Mouse (Mus musculus): Measurements from ENCODE around the gene 5730522E02Rik. TPM values are rescaled to one million over a fixed set of nuclear protein-coding genes. Genes with fewer than 3 reads are reported as not detected.

5730522E02Rik gene
- polyA plus RNA-seq, 1 experiment from 2014 or later: 6.1 TPM

DNA sequence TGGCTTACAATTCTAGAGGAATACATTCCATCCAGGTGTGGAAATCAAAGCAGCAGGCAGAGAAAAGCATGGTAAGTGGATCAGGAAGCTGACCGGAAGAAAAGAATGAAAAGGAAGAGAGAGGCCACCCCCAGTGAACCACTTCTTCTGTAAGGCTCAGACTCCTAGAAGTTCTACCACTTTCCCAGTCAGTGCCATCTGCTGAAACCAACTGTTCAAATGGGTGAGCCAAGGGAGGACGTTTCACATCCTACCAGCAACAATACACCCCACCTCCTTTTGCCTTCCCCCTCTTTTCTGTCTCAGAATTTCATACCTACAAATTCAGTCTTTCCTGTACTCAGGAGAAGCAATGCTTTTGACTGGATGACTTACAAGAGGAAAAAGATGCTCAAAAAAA, 197.0 kb downstream of the 5730522E02Rik start:
- Histone ChIP-seq H3K36me3 (ENCODE audit: control insufficient read depth, insufficient read depth, low read length) (no peaks in the 10 kb centered on the region), H3K9me3 (ENCODE audit: control insufficient read depth, low read length) (no peaks in the 10 kb centered on the region), H3K27me3 (ENCODE audit: control insufficient read depth, insufficient read depth, low read length) (no peaks in the 10 kb centered on the region), H3K4me2 (ENCODE audit: low read depth, low read length, severe bottlenecking) (no peak overlapping the region), H3K4me3 (ENCODE audit: low read depth, low read length) (no peak overlapping the region), H3K27ac (ENCODE audit: low read depth, low read length) (no peak overlapping the region), H3K4me1 (replicated peaks; ENCODE audit: control insufficient read depth, insufficient read depth, low read length) (no peaks in the 10 kb centered on the region), H3K9ac (ENCODE audit: low read length) (no peak overlapping the region)
- 66% methylated on average over 2 of the region's 2 CpGs for WGBS
- DNase-seq (ENCODE audit: low spot score) (no peak), ATAC-seq (replicated peaks; ENCODE audit: low FRiP score) (no peak)

DNA sequence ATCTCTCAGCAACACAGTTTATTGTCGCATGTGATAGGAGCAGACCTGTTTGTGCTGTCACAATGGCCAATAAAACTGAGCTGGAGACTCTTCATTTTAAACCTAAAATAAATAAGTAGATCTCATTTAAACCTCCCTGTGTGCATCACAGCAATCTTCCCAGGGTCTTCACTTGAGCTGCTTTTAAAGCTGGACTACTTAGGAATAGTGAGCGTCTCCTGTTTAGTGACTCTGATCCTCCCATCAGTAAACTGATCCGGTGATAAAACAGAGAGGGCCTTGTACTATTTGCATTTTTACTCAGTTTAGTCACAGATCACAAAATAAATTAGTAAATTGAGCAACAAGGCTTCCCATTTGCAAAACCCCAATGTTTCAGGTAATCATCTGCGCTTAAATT, 206.5 kb downstream of the 5730522E02Rik start:
- Histone ChIP-seq H3K36me3 (ENCODE audit: control insufficient read depth, insufficient read depth, low read length) (no peaks in the 10 kb centered on the region), H3K4me3 (ENCODE audit: low read depth, low read length) (no peak overlapping the region), H3K9ac (ENCODE audit: low read length) (no peak overlapping the region), H3K4me1 (replicated peaks; ENCODE audit: control insufficient read depth, insufficient read depth, low read length) (no peaks in the 10 kb centered on the region), H3K27ac (ENCODE audit: low read depth, low read length) (no peak overlapping the region), H3K27me3 (ENCODE audit: control insufficient read depth, insufficient read depth, low read length) (no peaks in the 10 kb centered on the region), H3K9me3 (ENCODE audit: control insufficient read depth, low read length) (no peaks in the 10 kb centered on the region), H3K4me2 (ENCODE audit: low read depth, low read length, severe bottlenecking) (no peak overlapping the region)
- DNase-seq (ENCODE audit: low spot score) (no peak), ATAC-seq (replicated peaks; ENCODE audit: low FRiP score) (no peak)
- 81% methylated on average over 4 of the region's 4 CpGs for WGBS

DNA sequence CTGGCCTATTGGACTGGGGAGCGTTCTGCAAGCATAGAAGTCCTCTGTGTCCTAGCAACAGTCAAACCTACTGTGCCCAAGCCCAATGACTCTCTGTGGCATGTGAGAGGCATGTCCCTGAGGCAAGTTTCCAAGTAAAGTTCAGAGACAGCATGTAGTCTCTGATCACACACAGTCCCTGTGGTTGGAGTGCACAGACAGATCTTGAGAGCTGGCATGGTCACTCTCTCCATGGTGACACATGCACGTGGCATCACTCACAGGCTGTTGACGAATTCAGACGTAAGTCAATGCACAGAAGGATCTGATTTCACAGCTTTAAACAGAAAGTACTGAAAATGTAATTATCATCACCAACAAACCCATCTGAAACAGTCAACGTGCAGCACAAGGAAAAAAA, 210.8 kb downstream of the 5730522E02Rik start:
- H3K4me2 ChIP-seq (ENCODE audit: low read depth, low read length, severe bottlenecking): no peak overlapping the region
- no peaks in the 10 kb centered on the region for H3K9me3 ChIP-seq (ENCODE audit: control insufficient read depth, low read length)
- H3K9ac ChIP-seq (ENCODE audit: low read length): no peak overlapping the region
- DNase-seq (ENCODE audit: low spot score) (no peak), ATAC-seq (replicated peaks; ENCODE audit: low FRiP score) (no peak)
- H3K4me3 ChIP-seq (ENCODE audit: low read depth, low read length): no peak overlapping the region
- 85% methylated on average over 5 of the region's 5 CpGs for WGBS
- no peaks in the 10 kb centered on the region for H3K27me3 ChIP-seq (ENCODE audit: control insufficient read depth, insufficient read depth, low read length)
- no peaks in the 10 kb centered on the region for H3K4me1 ChIP-seq (replicated peaks; ENCODE audit: control insufficient read depth, insufficient read depth, low read length)
- no peak overlapping the region for H3K27ac ChIP-seq (ENCODE audit: low read depth, low read length)
- H3K36me3 ChIP-seq (ENCODE audit: control insufficient read depth, insufficient read depth, low read length): no peaks in the 10 kb centered on the region

DNA sequence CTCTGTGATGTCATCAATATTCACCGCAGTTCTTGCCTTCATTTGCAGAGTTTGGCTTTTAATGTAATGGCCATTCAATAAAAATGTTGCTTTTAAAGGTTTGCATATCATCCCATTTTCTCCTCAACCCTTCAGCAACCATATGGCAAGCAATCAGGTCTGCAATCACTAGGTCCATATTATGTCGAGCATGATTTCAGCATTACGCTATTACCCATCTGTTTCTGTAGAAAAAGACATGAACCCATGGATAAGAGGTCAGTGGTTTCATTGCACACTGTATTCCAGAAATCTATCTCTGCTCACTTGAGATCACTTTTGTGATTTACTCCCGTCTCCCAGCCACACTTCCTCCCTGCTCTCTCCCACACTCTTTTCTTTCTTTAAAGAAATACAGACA, 213.1 kb downstream of the 5730522E02Rik start:
- H3K27me3 ChIP-seq (ENCODE audit: control insufficient read depth, insufficient read depth, low read length): no peaks in the 10 kb centered on the region
- no peaks in the 10 kb centered on the region for H3K9me3 ChIP-seq (ENCODE audit: control insufficient read depth, low read length)
- ATAC-seq (replicated peaks; ENCODE audit: low FRiP score) (no peak), DNase-seq (ENCODE audit: low spot score) (no peak)
- H3K4me2 ChIP-seq (ENCODE audit: low read depth, low read length, severe bottlenecking): no peak overlapping the region
- 84% methylated on average over 4 of the region's 4 CpGs for WGBS
- no peaks in the 10 kb centered on the region for H3K36me3 ChIP-seq (ENCODE audit: control insufficient read depth, insufficient read depth, low read length)
- no peaks in the 10 kb centered on the region for H3K4me1 ChIP-seq (replicated peaks; ENCODE audit: control insufficient read depth, insufficient read depth, low read length)
- H3K9ac ChIP-seq (ENCODE audit: low read length): no peak overlapping the region
- H3K27ac ChIP-seq (ENCODE audit: low read depth, low read length): no peak overlapping the region
- H3K4me3 ChIP-seq (ENCODE audit: low read depth, low read length): no peak overlapping the region

DNA sequence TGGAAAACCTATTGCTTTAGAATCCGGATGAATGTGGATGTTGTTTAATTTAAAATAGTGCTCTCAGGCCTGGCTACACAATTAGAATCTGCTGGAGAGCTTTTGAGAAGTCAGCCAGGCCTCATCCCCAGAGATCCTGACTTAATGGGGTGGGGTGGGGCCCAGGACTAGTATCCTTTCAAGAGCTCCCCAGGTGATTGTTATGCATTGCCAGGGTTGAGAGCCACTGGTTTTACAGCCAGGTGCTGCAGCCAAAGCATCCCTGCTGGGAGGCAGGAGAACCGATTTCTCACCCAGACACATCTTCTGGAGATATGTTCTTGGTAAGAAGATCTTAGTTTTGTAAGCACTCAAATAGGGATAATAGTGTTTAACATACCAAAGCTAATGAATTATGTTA, 216.4 kb downstream of the 5730522E02Rik start:
- Histone ChIP-seq H3K36me3 (ENCODE audit: control insufficient read depth, insufficient read depth, low read length) (no peaks in the 10 kb centered on the region), H3K27me3 (ENCODE audit: control insufficient read depth, insufficient read depth, low read length) (no peaks in the 10 kb centered on the region), H3K27ac (ENCODE audit: low read depth, low read length) (no peak overlapping the region), H3K4me2 (ENCODE audit: low read depth, low read length, severe bottlenecking) (no peak overlapping the region), H3K9me3 (ENCODE audit: control insufficient read depth, low read length) (no peaks in the 10 kb centered on the region), H3K9ac (ENCODE audit: low read length) (no peak overlapping the region), H3K4me3 (ENCODE audit: low read depth, low read length) (no peak overlapping the region), H3K4me1 (replicated peaks; ENCODE audit: control insufficient read depth, insufficient read depth, low read length) (no peaks in the 10 kb centered on the region)
- no peak for ATAC-seq (replicated peaks; ENCODE audit: low FRiP score)
- 11% methylated on average over 2 of the region's 2 CpGs for WGBS
- no peak for DNase-seq (ENCODE audit: low spot score)

DNA sequence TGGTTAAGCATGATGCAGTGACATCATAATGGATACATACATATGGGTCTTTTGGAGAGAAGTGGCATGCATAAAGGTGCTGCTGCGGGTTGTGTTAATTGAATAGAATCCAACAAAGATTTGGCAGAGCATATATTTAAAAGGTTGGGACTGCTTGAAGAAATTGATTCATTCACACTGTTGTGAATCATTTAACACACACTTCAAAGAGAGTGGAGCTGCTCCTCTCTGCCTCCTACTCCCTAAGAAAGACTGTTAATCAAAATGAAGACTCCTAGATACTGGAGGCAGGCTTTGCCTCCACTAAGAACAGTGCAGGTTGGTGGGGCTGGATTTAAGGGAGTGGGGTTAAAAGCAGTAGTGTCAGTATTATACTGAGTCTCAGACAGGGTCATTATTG, 218.3 kb downstream of the 5730522E02Rik start:
- H3K36me3 ChIP-seq (ENCODE audit: control insufficient read depth, insufficient read depth, low read length): no peaks in the 10 kb centered on the region
- H3K9ac ChIP-seq (ENCODE audit: low read length): no peak overlapping the region
- WGBS: 88% methylated on average over 1 of the region's 1 CpGs
- DNase-seq (ENCODE audit: low spot score) (no peak), ATAC-seq (replicated peaks; ENCODE audit: low FRiP score) (no peak)
- no peaks in the 10 kb centered on the region for H3K9me3 ChIP-seq (ENCODE audit: control insufficient read depth, low read length)
- no peak overlapping the region for H3K27ac ChIP-seq (ENCODE audit: low read depth, low read length)
- no peaks in the 10 kb centered on the region for H3K4me1 ChIP-seq (replicated peaks; ENCODE audit: control insufficient read depth, insufficient read depth, low read length)
- H3K27me3 ChIP-seq (ENCODE audit: control insufficient read depth, insufficient read depth, low read length): no peaks in the 10 kb centered on the region
- no peak overlapping the region for H3K4me2 ChIP-seq (ENCODE audit: low read depth, low read length, severe bottlenecking)
- no peak overlapping the region for H3K4me3 ChIP-seq (ENCODE audit: low read depth, low read length)

DNA sequence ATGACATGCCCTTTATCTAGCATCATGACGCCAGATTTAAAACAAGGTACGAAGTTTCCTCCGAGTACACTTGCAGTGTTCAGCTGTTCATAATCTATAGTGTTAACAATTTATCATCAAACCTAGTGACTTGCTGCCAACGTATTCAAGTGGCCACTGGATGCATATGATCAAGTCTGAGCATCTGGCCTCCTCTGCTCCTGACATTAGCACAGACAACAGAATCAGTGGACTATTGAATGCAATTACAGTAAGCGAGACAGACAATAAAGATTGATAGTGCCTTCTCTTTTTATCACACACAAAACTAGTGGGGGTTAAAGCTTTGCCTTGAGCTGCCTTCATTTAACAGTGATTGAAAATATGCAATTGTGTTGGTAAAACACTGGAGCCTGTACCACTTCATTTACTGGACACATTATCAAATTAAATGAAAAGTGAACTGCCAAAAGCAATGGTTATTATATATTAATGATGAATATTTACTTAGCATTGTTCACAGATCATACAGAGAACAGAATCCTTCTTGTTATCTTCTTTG, 231.8 kb downstream of the 5730522E02Rik start:
- Histone ChIP-seq H3K4me2 (ENCODE audit: low read depth, low read length, severe bottlenecking) (no peak overlapping the region), H3K4me3 (ENCODE audit: low read depth, low read length) (no peak overlapping the region), H3K27me3 (ENCODE audit: control insufficient read depth, insufficient read depth, low read length) (no peaks in the 10 kb centered on the region), H3K9ac (ENCODE audit: low read length) (no peak overlapping the region), H3K36me3 (ENCODE audit: control insufficient read depth, insufficient read depth, low read length) (no peaks in the 10 kb centered on the region), H3K4me1 (replicated peaks; ENCODE audit: control insufficient read depth, insufficient read depth, low read length) (no peaks in the 10 kb centered on the region), H3K9me3 (ENCODE audit: control insufficient read depth, low read length) (no peaks in the 10 kb centered on the region), H3K27ac (ENCODE audit: low read depth, low read length) (no peak overlapping the region)
- WGBS: 85% methylated on average over 5 of the region's 5 CpGs
- DNase-seq (ENCODE audit: low spot score) (no peak), ATAC-seq (replicated peaks; ENCODE audit: low FRiP score) (no peak)

DNA sequence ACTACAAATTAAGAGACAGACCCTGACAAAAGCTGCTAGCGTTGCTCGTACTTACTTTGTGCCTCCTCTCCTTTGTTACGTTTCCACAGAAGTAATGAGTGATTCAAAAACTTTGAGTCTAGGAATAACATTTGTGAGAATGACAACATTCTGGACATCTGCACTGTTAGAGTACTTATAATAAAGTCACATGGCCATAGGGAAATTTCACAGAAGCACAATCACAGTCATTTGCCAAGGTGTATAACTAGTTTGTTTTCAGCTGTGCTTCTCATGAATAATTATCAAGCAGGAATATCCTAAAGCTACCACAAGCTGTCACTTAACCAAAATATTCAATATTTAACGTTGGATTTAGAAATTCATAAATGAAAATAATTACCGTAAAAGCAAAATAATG, 269.1 kb downstream of the 5730522E02Rik start:
- H3K4me1 ChIP-seq (replicated peaks; ENCODE audit: control insufficient read depth, insufficient read depth, low read length): no peaks in the 10 kb centered on the region; the same call in 1 of the 2 replicates
- no peaks in the 10 kb centered on the region for H3K36me3 ChIP-seq (ENCODE audit: control insufficient read depth, insufficient read depth, low read length)
- no peak overlapping the region for H3K4me2 ChIP-seq (ENCODE audit: low read depth, low read length, severe bottlenecking)
- H3K27me3 ChIP-seq (ENCODE audit: control insufficient read depth, insufficient read depth, low read length): no peaks in the 10 kb centered on the region
- no peak overlapping the region for H3K27ac ChIP-seq (ENCODE audit: low read depth, low read length)
- 87% methylated on average over 5 of the region's 5 CpGs for WGBS
- no peak overlapping the region for H3K4me3 ChIP-seq (ENCODE audit: low read depth, low read length)
- DNase-seq (ENCODE audit: low spot score) (no peak), ATAC-seq (replicated peaks; ENCODE audit: low FRiP score) (no peak)
- no peak overlapping the region for H3K9ac ChIP-seq (ENCODE audit: low read length)
- no peaks in the 10 kb centered on the region for H3K9me3 ChIP-seq (ENCODE audit: control insufficient read depth, low read length)

DNA sequence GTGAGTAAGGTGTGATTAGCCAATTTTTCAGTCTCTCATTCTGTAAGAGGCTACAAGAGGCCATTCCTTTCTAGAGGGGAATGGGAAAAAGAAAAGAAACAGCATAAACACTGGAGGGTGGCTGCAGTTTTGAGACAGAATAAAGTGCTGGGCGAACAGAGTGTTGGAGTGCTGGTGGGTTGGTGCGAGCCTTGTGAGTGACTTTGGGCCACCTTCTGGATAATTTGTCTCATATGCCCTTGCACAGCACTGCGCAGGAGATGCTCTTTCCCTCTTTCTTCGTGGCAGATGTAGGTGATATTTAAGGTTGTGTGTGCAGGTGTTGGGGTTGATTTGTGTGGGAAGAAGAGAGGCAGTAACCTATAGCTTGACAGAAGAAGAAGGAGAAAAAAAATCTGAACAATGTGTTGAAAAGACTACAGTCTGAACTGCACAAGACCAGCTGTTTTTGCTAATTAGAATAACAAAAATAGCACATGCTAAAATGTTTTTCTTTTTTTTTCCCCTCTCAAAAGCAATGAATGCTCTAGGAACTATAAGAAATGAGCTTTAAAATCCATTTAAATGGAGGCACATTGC, 269.8 kb downstream of the 5730522E02Rik start:
- Histone ChIP-seq H3K9ac (ENCODE audit: low read length) (no peak overlapping the region), H3K27me3 (ENCODE audit: control insufficient read depth, insufficient read depth, low read length) (no peaks in the 10 kb centered on the region), H3K9me3 (ENCODE audit: control insufficient read depth, low read length) (no peaks in the 10 kb centered on the region), H3K36me3 (ENCODE audit: control insufficient read depth, insufficient read depth, low read length) (no peaks in the 10 kb centered on the region), H3K4me3 (ENCODE audit: low read depth, low read length) (no peak overlapping the region), H3K27ac (ENCODE audit: low read depth, low read length) (no peak overlapping the region), H3K4me2 (ENCODE audit: low read depth, low read length, severe bottlenecking) (no peak overlapping the region), H3K4me1 (replicated peaks; ENCODE audit: control insufficient read depth, insufficient read depth, low read length) (no peaks in the 10 kb centered on the region; the same call in 1 of the 2 replicates)
- WGBS: 80% methylated on average over 4 of the region's 4 CpGs
- DNase-seq (ENCODE audit: low spot score): no peak
- ATAC-seq (replicated peaks; ENCODE audit: low FRiP score): no peak

All from forebrain, embryonic 11.5 days (tissue).